Mouse (Mus musculus): Measurements from ENCODE around the gene Sorcs3. TPM values are rescaled to one million over a fixed set of nuclear protein-coding genes. Genes with fewer than 3 reads are reported as not detected.

The Sorcs3 gene
- total and polyA plus RNA-seq, 2 experiments from 2014 or later = 0.01 TPM; not detected in 1

- Histone ChIP-seq H3K27ac (ENCODE audit: low read depth) (no peak overlapping the region), H3K4me2 (ENCODE audit: low read depth, low read length) (no peak overlapping the region), H3K9ac (replicated peaks; ENCODE audit: low read depth, low read length) (no peak overlapping the region), H3K4me1 (ENCODE audit: control insufficient read depth, insufficient read depth) (no peaks in the 10 kb centered on the region), H3K36me3 (replicated peaks; ENCODE audit: control insufficient read depth, insufficient read depth, low read length) (no peaks in the 10 kb centered on the region), H3K9me3 (replicated peaks; ENCODE audit: control insufficient read depth, low read length) (no peaks in the 10 kb centered on the region), H3K4me3 (ENCODE audit: low read depth, low read length) (no peak overlapping the region), H3K27me3 (ENCODE audit: control insufficient read depth, insufficient read depth, low read length) (no peaks in the 10 kb centered on the region)
- DNase-seq (ENCODE audit: low spot score) = no peak
- TF ChIP-seq EP300 (IDR thresholded peaks at IDR 0.05; ENCODE audit: low read depth) (no peak), CTCF (IDR thresholded peaks at IDR 0.05; ENCODE audit: low read depth) (no peak)
- no peak for ATAC-seq (ENCODE audit: insufficient read depth, low read depth)
- 61% methylated on average over 3 of the region's 3 CpGs for WGBS
These were observed 38.2 kb downstream of the Sorcs3 start for GRCm38 (mm10) chr19:48244036-48244435.

- no peak for TF ChIP-seq EP300 (IDR thresholded peaks at IDR 0.05; ENCODE audit: low read depth)
- TF ChIP-seq CTCF (IDR thresholded peaks at IDR 0.05; ENCODE audit: low read depth) = no peak
- Histone ChIP-seq H3K27me3 (ENCODE audit: control insufficient read depth, insufficient read depth, low read length) (no peaks in the 10 kb centered on the region), H3K9me3 (replicated peaks; ENCODE audit: control insufficient read depth, low read length) (no peaks in the 10 kb centered on the region), H3K4me3 (ENCODE audit: low read depth, low read length) (no peak overlapping the region), H3K4me1 (ENCODE audit: control insufficient read depth, insufficient read depth) (no peaks in the 10 kb centered on the region), H3K9ac (replicated peaks; ENCODE audit: low read depth, low read length) (no peak overlapping the region), H3K4me2 (ENCODE audit: low read depth, low read length) (no peak overlapping the region), H3K36me3 (replicated peaks; ENCODE audit: control insufficient read depth, insufficient read depth, low read length) (no peaks in the 10 kb centered on the region), H3K27ac (ENCODE audit: low read depth) (no peak overlapping the region)
- 57% methylated on average over 7 of the region's 7 CpGs for WGBS
- no peak for DNase-seq (ENCODE audit: low spot score)
- no peak for ATAC-seq (ENCODE audit: insufficient read depth, low read depth)
These were observed 53.4 kb downstream of the Sorcs3 start for GRCm38 (mm10) chr19:48259223-48259622.

DNA sequence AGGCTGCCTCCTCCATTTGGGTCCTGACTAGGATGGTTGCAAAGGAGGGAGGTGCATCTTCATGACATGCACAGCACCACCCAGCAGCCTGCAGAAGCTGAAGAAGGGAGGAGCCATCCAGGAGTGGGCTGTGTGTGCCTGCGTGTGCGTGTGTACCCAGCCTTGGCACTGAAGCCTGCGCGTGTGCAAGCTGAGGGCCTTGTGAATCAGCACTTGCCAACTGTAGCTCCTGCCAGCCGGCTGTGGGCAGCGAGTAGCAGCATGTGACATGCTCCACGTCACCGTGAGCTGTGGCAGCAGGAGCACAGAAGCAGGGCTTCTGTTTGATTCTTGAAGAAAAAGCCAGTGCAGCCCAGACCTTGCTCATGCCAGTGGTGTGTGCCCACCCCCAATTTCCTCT lies 54.8 kb downstream of the Sorcs3 start:
- no peaks in the 10 kb centered on the region for H3K9me3 ChIP-seq (replicated peaks; ENCODE audit: control insufficient read depth, low read length)
- ATAC-seq (ENCODE audit: insufficient read depth, low read depth) (no peak), DNase-seq (ENCODE audit: low spot score) (no peak)
- no peaks in the 10 kb centered on the region for H3K27me3 ChIP-seq (ENCODE audit: control insufficient read depth, insufficient read depth, low read length)
- no peak overlapping the region for H3K9ac ChIP-seq (replicated peaks; ENCODE audit: low read depth, low read length)
- H3K4me3 ChIP-seq (ENCODE audit: low read depth, low read length) = no peak overlapping the region
- H3K27ac ChIP-seq (ENCODE audit: low read depth) = no peak overlapping the region
- no peaks in the 10 kb centered on the region for H3K36me3 ChIP-seq (replicated peaks; ENCODE audit: control insufficient read depth, insufficient read depth, low read length)
- no peak for TF ChIP-seq EP300 (IDR thresholded peaks at IDR 0.05; ENCODE audit: low read depth)
- no peak for TF ChIP-seq CTCF (IDR thresholded peaks at IDR 0.05; ENCODE audit: low read depth)
- no peaks in the 10 kb centered on the region for H3K4me1 ChIP-seq (ENCODE audit: control insufficient read depth, insufficient read depth)
- WGBS = 75% methylated on average over 8 of the region's 8 CpGs
- H3K4me2 ChIP-seq (ENCODE audit: low read depth, low read length) = no peak overlapping the region

DNA sequence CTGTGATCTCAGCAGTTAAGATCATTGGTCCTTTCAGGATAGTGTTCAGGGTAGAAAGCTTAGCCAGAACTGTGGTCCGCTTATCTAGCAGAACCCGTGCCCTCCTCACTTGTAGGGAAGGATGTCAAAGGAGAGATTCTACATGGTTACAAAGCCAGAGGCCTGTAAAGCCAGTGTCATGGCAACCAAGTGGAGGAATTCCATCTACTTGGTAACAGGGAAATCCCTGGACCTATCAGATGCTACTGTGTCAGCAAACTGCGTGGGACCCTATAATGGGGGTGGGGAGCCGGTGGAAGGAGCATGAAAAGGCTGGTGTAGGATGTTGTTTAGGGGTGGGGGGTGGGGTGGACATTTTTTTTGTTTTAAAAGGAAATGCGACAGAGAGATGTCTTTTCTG lies 57.9 kb downstream of the Sorcs3 start:
- WGBS = 72% methylated on average over 5 of the region's 5 CpGs
- Histone ChIP-seq H3K4me2 (ENCODE audit: low read depth, low read length) (no peak overlapping the region), H3K9me3 (replicated peaks; ENCODE audit: control insufficient read depth, low read length) (no peaks in the 10 kb centered on the region), H3K36me3 (replicated peaks; ENCODE audit: control insufficient read depth, insufficient read depth, low read length) (no peaks in the 10 kb centered on the region), H3K4me1 (ENCODE audit: control insufficient read depth, insufficient read depth) (no peaks in the 10 kb centered on the region), H3K27me3 (ENCODE audit: control insufficient read depth, insufficient read depth, low read length) (no peaks in the 10 kb centered on the region), H3K9ac (replicated peaks; ENCODE audit: low read depth, low read length) (no peak overlapping the region), H3K4me3 (ENCODE audit: low read depth, low read length) (no peak overlapping the region), H3K27ac (ENCODE audit: low read depth) (no peak overlapping the region)
- TF ChIP-seq EP300 (IDR thresholded peaks at IDR 0.05; ENCODE audit: low read depth) (no peak), CTCF (IDR thresholded peaks at IDR 0.05; ENCODE audit: low read depth) (no peak)
- ATAC-seq (ENCODE audit: insufficient read depth, low read depth) (no peak), DNase-seq (ENCODE audit: low spot score) (no peak)

- H3K9me3 ChIP-seq (replicated peaks; ENCODE audit: control insufficient read depth, low read length) = no peaks in the 10 kb centered on the region
- no peak overlapping the region for H3K27ac ChIP-seq (ENCODE audit: low read depth)
- no peak for ATAC-seq (ENCODE audit: insufficient read depth, low read depth)
- no peaks in the 10 kb centered on the region for H3K4me1 ChIP-seq (ENCODE audit: control insufficient read depth, insufficient read depth)
- no peak for DNase-seq (ENCODE audit: low spot score)
- TF ChIP-seq EP300 (IDR thresholded peaks at IDR 0.05; ENCODE audit: low read depth) = no peak
- TF ChIP-seq CTCF (IDR thresholded peaks at IDR 0.05; ENCODE audit: low read depth) = no peak
- no peak overlapping the region for H3K9ac ChIP-seq (replicated peaks; ENCODE audit: low read depth, low read length)
- 64% methylated on average over 8 of the region's 8 CpGs for WGBS
- H3K36me3 ChIP-seq (replicated peaks; ENCODE audit: control insufficient read depth, insufficient read depth, low read length) = no peaks in the 10 kb centered on the region
- no peak overlapping the region for H3K4me3 ChIP-seq (ENCODE audit: low read depth, low read length)
- H3K4me2 ChIP-seq (ENCODE audit: low read depth, low read length) = no peak overlapping the region
- no peaks in the 10 kb centered on the region for H3K27me3 ChIP-seq (ENCODE audit: control insufficient read depth, insufficient read depth, low read length)
These were observed 74.4 kb downstream of the Sorcs3 start for GRCm38 (mm10) chr19:48280273-48280672.

DNA sequence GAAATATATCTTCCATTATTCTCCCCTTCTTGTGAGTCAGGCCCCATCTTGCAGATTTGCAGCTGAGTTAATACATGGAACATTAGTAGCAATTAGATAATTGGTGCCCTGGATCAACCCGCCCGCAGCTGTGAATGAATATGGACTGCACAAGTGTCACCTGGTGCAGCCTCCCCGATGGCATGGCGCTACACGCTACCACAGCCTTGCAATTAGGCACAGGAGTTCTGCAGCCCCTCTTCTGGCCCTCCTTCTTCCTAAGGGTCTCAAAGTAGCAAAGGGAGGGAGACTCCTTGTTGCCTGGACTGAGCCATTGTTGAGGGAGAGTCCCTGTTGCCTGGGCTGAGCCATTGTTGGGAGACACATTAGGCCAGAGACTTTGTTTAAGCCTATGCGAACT lies 76.4 kb downstream of the Sorcs3 start:
- DNase-seq (ENCODE audit: low spot score) (no peak), ATAC-seq (ENCODE audit: insufficient read depth, low read depth) (no peak)
- Histone ChIP-seq H3K9ac (replicated peaks; ENCODE audit: low read depth, low read length) (no peak overlapping the region), H3K4me1 (ENCODE audit: control insufficient read depth, insufficient read depth) (no peaks in the 10 kb centered on the region), H3K9me3 (replicated peaks; ENCODE audit: control insufficient read depth, low read length) (no peaks in the 10 kb centered on the region), H3K36me3 (replicated peaks; ENCODE audit: control insufficient read depth, insufficient read depth, low read length) (no peaks in the 10 kb centered on the region), H3K4me3 (ENCODE audit: low read depth, low read length) (no peak overlapping the region), H3K27me3 (ENCODE audit: control insufficient read depth, insufficient read depth, low read length) (no peaks in the 10 kb centered on the region), H3K27ac (ENCODE audit: low read depth) (no peak overlapping the region), H3K4me2 (ENCODE audit: low read depth, low read length) (no peak overlapping the region)
- TF ChIP-seq EP300 (IDR thresholded peaks at IDR 0.05; ENCODE audit: low read depth) = no peak
- TF ChIP-seq CTCF (IDR thresholded peaks at IDR 0.05; ENCODE audit: low read depth) = no peak
- WGBS = 79% methylated on average over 6 of the region's 6 CpGs

Measured in heart, postnatal 0 days (tissue).